Mouse (Mus musculus): ENCODE data around the gene Sox30. TPM values are rescaled to one million over a fixed set of nuclear protein-coding genes. Genes with fewer than 3 reads are reported as not detected.
A peak's percentile ranks its signal among the peaks of the same experiment; 100 is the strongest.

Gene Sox30
- polyA plus RNA-seq, 1 experiment from 2014 or later = 0.11 TPM

- H3K4me1 ChIP-seq (ENCODE audit: control insufficient read depth, insufficient read depth, low read length) = peaks cover 10% of the 10 kb centered on the region; the same call in 1 of the 2 replicates
- 66% methylated on average over 8 of the region's 8 CpGs for WGBS
- no peaks in the 10 kb centered on the region for H3K36me3 ChIP-seq (ENCODE audit: control insufficient read depth, insufficient read depth, low read length)
- H3K4me3 ChIP-seq (ENCODE audit: low read depth, low read length) = no peak overlapping the region
- no peak for DNase-seq (ENCODE audit: low spot score)
- no peaks in the 10 kb centered on the region for H3K27me3 ChIP-seq (replicated peaks; ENCODE audit: control insufficient read depth, insufficient read depth, low read length)
- no peak for ATAC-seq
- no peak overlapping the region for H3K9ac ChIP-seq (ENCODE audit: low read length)
- H3K27ac ChIP-seq (ENCODE audit: low read depth, low read length) = peak overlapping the region; percentile 16; the same call in 1 of the 2 replicates
- no peak overlapping the region for H3K4me2 ChIP-seq (ENCODE audit: low read length)
- no peaks in the 10 kb centered on the region for H3K9me3 ChIP-seq (replicated peaks; ENCODE audit: control insufficient read depth, low read length)
Measured at GRCm38 (mm10) chr11:46064767-46065166, 84.7 kb downstream of the Sox30 start.

- 53% methylated on average over 21 of the region's 21 CpGs for WGBS
- Histone ChIP-seq H3K27ac (ENCODE audit: low read depth, low read length) (peak overlapping the region; percentile 16; the same call in 1 of the 2 replicates), H3K9me3 (replicated peaks; ENCODE audit: control insufficient read depth, low read length) (no peaks in the 10 kb centered on the region), H3K4me2 (ENCODE audit: low read length) (no peak overlapping the region), H3K9ac (ENCODE audit: low read length) (no peak overlapping the region), H3K36me3 (ENCODE audit: control insufficient read depth, insufficient read depth, low read length) (no peaks in the 10 kb centered on the region), H3K27me3 (replicated peaks; ENCODE audit: control insufficient read depth, insufficient read depth, low read length) (no peaks in the 10 kb centered on the region), H3K4me3 (ENCODE audit: low read depth, low read length) (no peak overlapping the region), H3K4me1 (ENCODE audit: control insufficient read depth, insufficient read depth, low read length) (peaks cover 10% of the 10 kb centered on the region; the same call in 1 of the 2 replicates)
- DNase-seq (ENCODE audit: low spot score) = peak; percentile 68
- peak; percentile 60; the same call in 1 of the 2 replicates for ATAC-seq
Measured at GRCm38 (mm10) chr11:46065201-46066011, 85.3 kb downstream of the Sox30 start.

Other genes with a start within 250 kb of the Sox30 start
- gene Clint1, start 128.3 kb upstream of the Sox30 start, polyA plus RNA-seq (2014; fragmentation: Nextera tagmentation; extraction: Ambion mirVana) = 38.4 and 43.2 TPM in 2 replicates
- 12.5 and 14.8 TPM in 2 replicates for gene Lsm11, start 35.4 kb upstream of the Sox30 start, polyA plus RNA-seq (2014; fragmentation: Nextera tagmentation; extraction: Ambion mirVana)
- gene Thg1l, start 24.8 kb upstream of the Sox30 start, polyA plus RNA-seq (2014; fragmentation: Nextera tagmentation; extraction: Ambion mirVana) = 9.4 and 9.7 TPM in 2 replicates
- 4.7 and 6.3 TPM in 2 replicates for gene Gm12166, start 72.0 kb downstream of the Sox30 start, polyA plus RNA-seq (2014; fragmentation: Nextera tagmentation; extraction: Ambion mirVana)
- gene Adam19, start 75.7 kb downstream of the Sox30 start, polyA plus RNA-seq (2014; fragmentation: Nextera tagmentation; extraction: Ambion mirVana) = 4.5 and 6.2 TPM in 2 replicates
- gene Nipal4, start 186.2 kb downstream of the Sox30 start, polyA plus RNA-seq (2014; fragmentation: Nextera tagmentation; extraction: Ambion mirVana) = 0.10 and 0.25 TPM in 2 replicates